Mouse (Mus musculus): ENCODE data around the gene Pptc7.

Gene Pptc7

DNA sequence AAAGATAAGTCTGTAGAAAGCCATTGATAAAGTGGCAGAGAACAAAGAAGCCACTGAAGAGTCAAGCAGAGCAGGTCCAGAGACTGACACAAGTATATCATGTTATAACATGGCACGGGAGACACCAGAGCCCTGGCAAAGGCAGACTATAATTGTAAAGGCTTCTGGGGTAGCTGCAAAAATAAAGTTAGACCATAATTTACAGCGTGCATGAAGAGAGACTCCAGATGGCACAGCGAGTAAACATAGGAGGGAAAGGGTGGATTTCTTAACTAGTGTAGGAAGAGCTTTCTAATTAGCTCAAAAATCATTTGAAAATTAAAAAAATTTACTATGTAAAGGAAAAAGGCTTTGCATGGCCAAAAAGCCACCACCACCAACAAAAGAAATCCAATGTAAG is 43.1 kb downstream of the Pptc7 start:
- DNase-seq (ENCODE audit: extremely low spot score): no peak

DNA sequence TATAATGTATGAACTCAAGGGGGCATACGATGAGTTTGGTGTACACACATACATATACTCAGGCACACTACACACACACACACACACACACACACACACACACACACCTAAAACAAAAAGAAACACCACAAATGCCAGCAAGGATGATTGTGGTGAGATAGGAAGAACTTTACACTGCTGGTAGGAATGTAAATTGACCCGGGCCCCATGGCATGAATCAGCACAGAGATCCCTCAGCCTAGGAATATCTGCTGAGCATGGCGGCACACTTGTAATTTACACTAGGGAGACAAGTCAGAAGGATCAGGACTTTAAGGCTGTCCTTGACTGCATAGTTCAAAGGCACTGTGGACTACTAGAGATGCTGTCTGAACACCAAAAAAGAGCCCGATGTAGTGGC is 46.1 kb downstream of the Pptc7 start:
- no peak for DNase-seq (ENCODE audit: extremely low spot score)

DNA sequence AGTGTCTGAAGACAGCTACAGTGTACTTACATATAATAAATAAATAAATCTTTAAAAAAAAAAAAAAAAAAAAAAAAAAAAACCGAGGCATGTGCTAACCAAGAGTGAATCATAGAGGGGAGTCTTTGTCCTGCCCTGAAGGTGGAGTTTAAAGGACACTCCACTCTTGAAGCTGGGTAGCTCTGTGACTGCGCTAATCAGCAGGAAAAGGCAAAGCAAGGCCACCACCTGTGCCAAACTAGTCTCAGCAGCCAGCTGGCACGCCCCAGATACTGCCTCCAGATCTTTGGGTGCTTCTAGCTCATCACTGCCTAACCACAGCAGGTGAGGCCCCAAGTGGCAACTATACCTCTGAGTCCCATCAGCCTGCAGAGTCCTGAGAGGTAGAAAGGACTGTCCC is 50.5 kb downstream of the Pptc7 start:
- no peak for DNase-seq (ENCODE audit: extremely low spot score)

DNA sequence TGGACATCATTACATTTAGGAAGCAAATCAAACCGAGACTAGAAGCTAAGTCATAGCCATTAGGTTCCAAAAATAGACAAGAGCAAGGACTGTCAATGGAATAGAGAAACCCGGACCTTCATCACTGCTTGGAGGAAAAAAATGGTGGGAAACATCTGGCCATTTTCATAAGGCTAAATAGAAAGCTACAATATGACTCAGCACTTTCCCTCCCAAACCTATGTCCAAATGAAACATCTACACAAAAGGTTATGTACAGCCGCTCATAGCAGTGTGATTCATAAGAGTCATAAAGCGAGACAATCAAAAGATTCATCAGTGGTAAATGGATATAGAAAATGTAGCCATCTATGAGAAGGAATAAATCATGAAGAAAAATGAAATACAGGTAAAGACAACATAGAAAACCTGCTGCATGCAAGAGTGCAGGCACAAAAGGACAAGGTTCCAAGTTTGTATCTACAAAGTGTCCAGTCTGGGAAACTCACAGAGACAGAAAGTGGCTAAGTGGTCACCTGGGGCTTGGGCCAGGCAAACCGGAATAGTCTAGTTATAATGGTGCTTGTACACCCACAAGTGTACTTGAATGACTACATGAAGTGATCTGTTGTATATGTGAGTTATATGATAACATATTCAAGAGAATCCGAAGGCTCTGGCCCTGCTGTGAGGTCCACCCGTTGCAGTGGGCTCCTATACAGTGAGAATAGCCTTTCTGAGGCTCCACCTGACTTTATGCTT is 52.6 kb downstream of the Pptc7 start:
- DNase-seq (ENCODE audit: extremely low spot score): no peak

DNA sequence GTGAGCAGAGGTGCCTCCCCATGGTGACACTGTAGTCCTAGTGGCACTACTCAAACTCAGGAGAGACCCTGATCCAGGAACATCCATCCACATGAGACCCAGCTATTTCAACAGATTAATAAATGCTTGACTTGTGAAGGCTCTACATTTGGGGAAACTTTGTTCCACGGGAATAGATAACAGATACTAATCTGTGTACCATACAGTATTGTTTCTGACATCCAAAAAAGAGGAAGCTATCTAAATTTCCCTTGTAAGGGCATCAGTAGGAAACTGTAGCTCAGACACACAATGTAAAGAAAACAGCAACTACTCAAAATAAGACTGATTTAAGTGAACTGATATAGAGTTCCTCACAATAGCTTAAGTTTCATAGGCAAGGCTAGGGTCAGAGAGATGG is 58.7 kb downstream of the Pptc7 start:
- DNase-seq (ENCODE audit: extremely low spot score): no peak

GRCm38 (mm10) chr5:122343768-122344167 is 59.6 kb downstream of the Pptc7 start:
- DNase-seq (ENCODE audit: extremely low spot score): no peak

- peak; percentile 69 for DNase-seq (ENCODE audit: extremely low spot score)
These were observed 60.1 kb downstream of the Pptc7 start for GRCm38 (mm10) chr5:122344260-122344659.

- no peak for DNase-seq (ENCODE audit: extremely low spot score)
These were observed 61.6 kb downstream of the Pptc7 start for GRCm38 (mm10) chr5:122345777-122346176.

- DNase-seq (ENCODE audit: extremely low spot score): peak; percentile 99
These were observed 69.8 kb downstream of the Pptc7 start, which contains the start of the genes Rad9b and Vps29 for GRCm38 (mm10) chr5:122353807-122354491. Gene Rad9b, minus strand, starts transcription at chr5:122354233. Gene Vps29, plus strand, starts transcription at chr5:122354369.

GRCm38 (mm10) chr5:122354492-122355067 is 70.4 kb downstream of the Pptc7 start:
- DNase-seq (ENCODE audit: extremely low spot score): no peak

- DNase-seq (ENCODE audit: extremely low spot score): no peak
These were observed 87.5 kb downstream of the Pptc7 start, which contains the start of gene Gpn3 for GRCm38 (mm10) chr5:122371591-122372191. Gene Gpn3, plus strand, starts transcription at chr5:122371876.

- peak; percentile 99 for DNase-seq (ENCODE audit: extremely low spot score)
These were observed 88.1 kb downstream of the Pptc7 start, which contains the start of gene Fam216a for GRCm38 (mm10) chr5:122372192-122372769. Gene Fam216a, minus strand, starts transcription at chr5:122372364.

GRCm38 (mm10) chr5:122372878-122373277 is 88.7 kb downstream of the Pptc7 start:
- DNase-seq (ENCODE audit: extremely low spot score): no peak
